Mouse (Mus musculus) kidney, embryonic 14.5 days (tissue): ENCODE measurements around the gene Vezt. TPM values are rescaled to one million over a fixed set of nuclear protein-coding genes. Genes with fewer than 3 reads are reported as not detected.

Experiments used
- ATAC-seq: fragments of 200-750 bp; cut with Nextera tagmentation; 2 replicates; pipeline ENCODE4 v1.8.0; 2017; ENCODE audit warnings: moderate number of reproducible peaks, mild to moderate bottlenecking, moderate TSS enrichment, moderate library complexity; ENCODE audit not compliant: low FRiP score, low TSS enrichment
- H3K27ac ChIP-seq: fragments of 300-500 bp; sonication (generic); 2 replicates; pipeline ENCODE4 v1.5.1; 2014; ENCODE audit warnings: low read depth, mild to moderate bottlenecking, low read length, moderate library complexity, mixed read lengths
- H3K27me3 ChIP-seq: fragments of 300-500 bp; sonication (generic); 2 replicates; pipeline ENCODE4 v1.6.1; 2014; ENCODE audit warnings: mild to moderate bottlenecking, low read length; ENCODE audit not compliant: control insufficient read depth, insufficient read depth
- H3K36me3 ChIP-seq: fragments of 300-500 bp; sonication (generic); 2 replicates; pipeline ENCODE4 v1.6.1; 2014; ENCODE audit warnings: low read length, mixed read lengths; ENCODE audit not compliant: control insufficient read depth, insufficient read depth
- H3K4me1 ChIP-seq: fragments of 300-500 bp; sonication (generic); 2 replicates; pipeline ENCODE4 v1.6.1; 2014; ENCODE audit warnings: low read length, mixed read lengths; ENCODE audit not compliant: control insufficient read depth, insufficient read depth
- H3K4me2 ChIP-seq: fragments of 300-500 bp; sonication (generic); replicated peaks from 2 replicates; pipeline ENCODE4 v1.6.1; 2014; ENCODE audit warnings: low read depth, mild to moderate bottlenecking, low read length
- H3K4me3 ChIP-seq: fragments of 300-500 bp; sonication (generic); 2 replicates; pipeline ENCODE4 v1.5.1; 2014; ENCODE audit warnings: mild to moderate bottlenecking, low read length
- H3K9ac ChIP-seq: fragments of 300-500 bp; sonication (generic); 2 replicates; pipeline ENCODE4 v1.6.1; 2014; ENCODE audit warnings: low read depth, mild to moderate bottlenecking, low read length, moderate library complexity
- H3K9me3 ChIP-seq: fragments of 300-500 bp; sonication (generic); 2 replicates; pipeline ENCODE4 v1.6.1; 2016; ENCODE audit warnings: low read length; ENCODE audit not compliant: control insufficient read depth
- WGBS: fragments of 180-500 bp; shearing (Covaris S2); extraction: QIAGEN DNeasy Blood & Tissue Kit; methylation state at CpG from one replicate; pipeline ENCODE4 v1.1.7; 2014; 5-methylcytosine and 5-hydroxymethylcytosine counted together
- polyA plus RNA-seq: library from polyadenylated mRNA; unstranded; fragments of >200 nt; fragmentation: Nextera tagmentation; extraction: Ambion mirVana; gene quantifications from 2 replicates; pipeline ENCODE4 v1.2.1, GENCODE M21; 2014

The Vezt gene
- polyA plus RNA-seq, 1 experiment from 2014 or later, result 23.8 TPM

GRCm38 (mm10) chr10:94025079-94025478 is 10.5 kb downstream of the Vezt start:
- peaks cover 14% of the 10 kb centered on the region for H3K36me3 ChIP-seq
- no peak overlapping the region for H3K4me3 ChIP-seq
- no peaks in the 10 kb centered on the region for H3K9me3 ChIP-seq
- no peak for ATAC-seq
- no peaks in the 10 kb centered on the region for H3K27me3 ChIP-seq
- 98% methylated on average over 8 of the region's 8 CpGs for WGBS
- H3K4me2 ChIP-seq, result no peak overlapping the region
- H3K4me1 ChIP-seq, result no peaks in the 10 kb centered on the region
- H3K9ac ChIP-seq, result no peak overlapping the region
- H3K27ac ChIP-seq, result no peak overlapping the region

DNA sequence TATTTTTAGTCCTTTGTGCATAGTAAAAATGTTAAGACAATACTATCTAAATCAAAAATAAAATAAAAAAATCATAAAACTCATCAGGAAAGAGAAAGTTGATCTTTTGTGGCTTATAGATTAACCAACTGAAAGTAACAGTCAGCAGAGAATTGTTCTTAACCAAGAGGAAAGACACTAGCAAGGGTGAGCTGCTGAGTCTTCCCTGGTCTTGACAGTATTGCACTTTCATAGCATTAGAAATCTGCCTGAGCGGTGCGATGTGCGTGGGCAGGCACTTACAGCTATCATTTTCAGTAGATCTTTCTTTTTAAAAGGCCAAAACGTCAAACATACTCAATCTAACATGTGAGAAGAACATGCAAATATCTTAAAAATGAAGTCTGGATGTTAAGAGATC is 14.6 kb downstream of the Vezt start:
- Histone ChIP-seq H3K9me3 (no peaks in the 10 kb centered on the region), H3K27ac (no peak overlapping the region), H3K4me2 (no peak overlapping the region), H3K4me3 (no peak overlapping the region), H3K9ac (no peak overlapping the region), H3K4me1 (0 out of 2 replicates have a peak, but pooled peaks cover 4% of the 10 kb centered on the region), H3K36me3 (peaks cover 7% of the 10 kb centered on the region; the same call in 1 of the 2 replicates), H3K27me3 (no peaks in the 10 kb centered on the region)
- ATAC-seq, result no peak
- 88% methylated on average over 4 of the region's 4 CpGs for WGBS

DNA sequence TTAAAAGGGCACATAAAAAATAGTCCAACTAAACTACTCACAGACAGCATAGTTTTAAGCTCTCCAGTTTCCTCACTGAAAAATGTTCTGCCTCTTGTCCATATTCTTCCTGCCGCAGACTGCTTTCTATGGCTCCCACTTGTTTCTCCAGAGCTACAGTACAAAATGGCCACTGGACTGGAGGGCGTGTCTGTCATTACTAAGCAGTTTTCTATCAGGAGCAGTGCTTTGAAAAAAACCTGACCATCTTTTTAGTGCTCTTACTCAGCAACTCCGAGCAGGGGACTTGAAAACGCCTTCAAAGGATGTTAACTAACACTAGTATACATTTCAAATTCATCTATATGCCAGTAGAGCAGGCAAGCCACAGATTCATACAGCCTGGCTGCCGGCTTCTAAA is 15.0 kb downstream of the Vezt start:
- no peak overlapping the region for H3K9ac ChIP-seq
- H3K27me3 ChIP-seq, result no peaks in the 10 kb centered on the region
- H3K4me2 ChIP-seq, result no peak overlapping the region
- 78% methylated on average over 5 of the region's 5 CpGs for WGBS
- H3K9me3 ChIP-seq, result no peaks in the 10 kb centered on the region
- H3K36me3 ChIP-seq, result peaks cover 7% of the 10 kb centered on the region; the same call in 1 of the 2 replicates
- H3K4me1 ChIP-seq, result 0 out of 2 replicates have a peak, but pooled peaks cover 4% of the 10 kb centered on the region
- no peak for ATAC-seq
- no peak overlapping the region for H3K4me3 ChIP-seq
- H3K27ac ChIP-seq, result no peak overlapping the region

DNA sequence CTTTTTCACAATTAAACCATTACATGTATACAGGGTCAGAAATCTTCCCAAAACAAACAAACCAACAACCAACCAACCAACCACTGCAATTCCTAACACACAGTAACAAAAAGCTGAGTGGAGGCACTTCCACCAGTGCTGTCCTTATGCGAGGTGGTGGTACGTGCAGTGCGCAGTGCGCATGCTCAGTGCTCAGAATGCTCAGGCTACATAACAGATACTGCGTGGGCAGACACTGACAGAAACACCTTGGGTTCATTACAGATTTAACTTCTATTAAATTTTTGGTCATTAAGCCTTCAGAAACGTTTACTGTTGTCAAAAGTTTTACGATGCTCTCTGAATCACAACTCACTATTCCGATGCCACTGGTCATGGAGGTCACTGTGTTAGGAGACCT is 18.2 kb downstream of the Vezt start:
- Histone ChIP-seq H3K36me3 (peaks cover 3% of the 10 kb centered on the region; the same call in 1 of the 2 replicates), H3K4me2 (no peak overlapping the region), H3K27ac (no peak overlapping the region), H3K4me1 (peaks cover 10% of the 10 kb centered on the region; the same call in 1 of the 2 replicates), H3K9ac (no peak overlapping the region), H3K9me3 (no peaks in the 10 kb centered on the region), H3K4me3 (no peak overlapping the region), H3K27me3 (no peaks in the 10 kb centered on the region)
- 71% methylated on average over 8 of the region's 8 CpGs for WGBS
- ATAC-seq, result 0 out of 2 replicates have a peak, but pooled peaks have one; percentile 72

DNA sequence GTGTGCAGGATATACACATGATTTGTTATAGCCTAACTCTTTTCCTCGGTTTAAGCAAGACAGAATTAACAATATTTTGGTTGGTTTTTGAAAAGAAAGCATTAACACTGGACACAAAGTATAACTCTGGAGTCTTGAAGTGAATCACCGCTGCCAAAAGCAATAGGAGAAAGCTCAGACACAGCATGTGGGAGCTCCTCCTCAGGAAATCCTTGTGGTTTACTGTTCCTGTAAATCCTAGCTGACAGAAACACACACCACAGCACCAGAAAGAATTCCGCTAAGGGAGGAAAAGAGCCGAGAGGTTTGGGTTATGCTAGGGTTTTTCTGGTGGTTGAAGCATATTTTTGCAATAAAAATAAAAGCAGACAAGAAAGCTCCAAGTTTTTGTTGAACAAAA is 21.4 kb downstream of the Vezt start:
- no peak overlapping the region for H3K4me2 ChIP-seq
- ATAC-seq, result no peak

DNA sequence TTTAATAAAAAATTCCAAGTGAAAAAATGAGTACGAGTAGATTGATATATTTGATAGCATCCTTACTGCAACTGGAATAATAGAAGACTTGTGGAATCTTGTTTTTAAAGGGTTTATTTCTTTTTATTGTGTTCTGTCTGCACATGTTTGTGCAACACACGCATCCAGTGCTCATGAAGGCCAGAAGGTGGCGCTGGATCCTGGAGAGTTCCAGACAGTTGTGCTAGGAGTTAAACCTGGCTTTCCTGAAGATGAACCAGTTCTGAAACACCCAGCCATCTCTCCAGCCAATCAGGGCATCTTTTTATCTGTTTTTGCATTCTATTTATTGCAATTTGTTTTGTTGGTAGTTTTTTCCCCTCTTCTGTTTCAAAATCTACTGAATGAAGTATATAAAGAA is 22.4 kb downstream of the Vezt start:
- ATAC-seq, result no peak
- no peak overlapping the region for H3K4me3 ChIP-seq
- H3K9ac ChIP-seq, result no peak overlapping the region
- H3K27ac ChIP-seq, result no peak overlapping the region
- peaks cover 10% of the 10 kb centered on the region; the same call in 1 of the 2 replicates for H3K4me1 ChIP-seq
- 61% methylated on average over 3 of the region's 3 CpGs for WGBS
- H3K27me3 ChIP-seq, result no peaks in the 10 kb centered on the region
- no peak overlapping the region for H3K4me2 ChIP-seq
- H3K9me3 ChIP-seq, result no peaks in the 10 kb centered on the region
- no peaks in the 10 kb centered on the region; the same call in 1 of the 2 replicates for H3K36me3 ChIP-seq

More for the DNA sequence above, 21.4 kb downstream of the Vezt start:
- H3K4me1 ChIP-seq, result peaks cover 10% of the 10 kb centered on the region; the same call in 1 of the 2 replicates
- H3K27me3 ChIP-seq, result no peaks in the 10 kb centered on the region
- no peak overlapping the region for H3K4me3 ChIP-seq
- H3K36me3 ChIP-seq, result peaks cover 3% of the 10 kb centered on the region; the same call in 1 of the 2 replicates
- H3K27ac ChIP-seq, result no peak overlapping the region
- no peak overlapping the region for H3K9ac ChIP-seq
- H3K9me3 ChIP-seq, result no peaks in the 10 kb centered on the region
- 31% methylated on average over 4 of the region's 4 CpGs for WGBS

- H3K4me3 ChIP-seq, result no peak overlapping the region
- H3K27me3 ChIP-seq, result no peaks in the 10 kb centered on the region
- peaks cover 3% of the 10 kb centered on the region for H3K36me3 ChIP-seq
- 38% methylated on average over 2 of the region's 2 CpGs for WGBS
- H3K27ac ChIP-seq, result no peak overlapping the region
- H3K9ac ChIP-seq, result no peak overlapping the region
- H3K4me1 ChIP-seq, result peaks cover 6% of the 10 kb centered on the region; the same call in 1 of the 2 replicates
- no peaks in the 10 kb centered on the region for H3K9me3 ChIP-seq
- no peak overlapping the region for H3K4me2 ChIP-seq
- no peak for ATAC-seq
Observed at GRCm38 (mm10) chr10:94011024-94011423, 24.6 kb downstream of the Vezt start.

GRCm38 (mm10) chr10:94009991-94010679 is 25.5 kb downstream of the Vezt start:
- Histone ChIP-seq H3K4me2 (no peak overlapping the region), H3K27ac (no peak overlapping the region), H3K4me3 (no peak overlapping the region), H3K4me1 (peaks cover 6% of the 10 kb centered on the region; the same call in 1 of the 2 replicates), H3K9ac (no peak overlapping the region), H3K9me3 (no peaks in the 10 kb centered on the region), H3K36me3 (peaks cover 7% of the 10 kb centered on the region), H3K27me3 (no peaks in the 10 kb centered on the region)
- 73% methylated on average over 3 of the region's 3 CpGs for WGBS
- no peak for ATAC-seq

- Histone ChIP-seq H3K36me3 (peaks cover 11% of the 10 kb centered on the region), H3K9me3 (no peaks in the 10 kb centered on the region), H3K4me1 (no peaks in the 10 kb centered on the region), H3K27ac (no peak overlapping the region), H3K9ac (no peak overlapping the region), H3K4me2 (no peak overlapping the region), H3K27me3 (no peaks in the 10 kb centered on the region), H3K4me3 (no peak overlapping the region)
- WGBS, result 88% methylated on average over 2 of the region's 2 CpGs
- no peak for ATAC-seq
Observed at GRCm38 (mm10) chr10:94008356-94008755, 27.3 kb downstream of the Vezt start.
